Mouse (Mus musculus) forelimb bud, embryonic 11.5 days (tissue): ENCODE measurements around the gene Herc2.
A peak's percentile ranks its signal among the peaks of the same experiment; 100 is the strongest.
"Not testable (repeated sequence)": the region's sequence is repeated elsewhere in the genome, so short reads cannot be mapped to it uniquely, and the experiment has no call there.

Experiments used
- DNase-seq: peaks from one replicate; pipeline ENCODE4 v3.0.0-alpha.2; 2012; ENCODE audit warnings: low read depth, low spot score

Gene Herc2

GRCm38 (mm10) chr7:56049831-56050321 is at the start of gene Herc2:
Gene Herc2, plus strand, starts transcription at chr7:56050196.
- peak; percentile 99 for DNase-seq

- no peak for DNase-seq
Observed at GRCm38 (mm10) chr7:56010318-56011017, 39.5 kb upstream of the Herc2 start.

GRCm38 (mm10) chr7:56011018-56011333 is 39.0 kb upstream of the Herc2 start:
- DNase-seq: no peak

GRCm38 (mm10) chr7:56013261-56014001 is 36.6 kb upstream of the Herc2 start:
- no peak for DNase-seq

- not testable (repeated sequence) for DNase-seq
Observed at GRCm38 (mm10) chr7:56014002-56014702, 35.8 kb upstream of the Herc2 start.

- no peak for DNase-seq
Observed at GRCm38 (mm10) chr7:56015172-56015571, 34.8 kb upstream of the Herc2 start.

GRCm38 (mm10) chr7:56015837-56016236 is 34.2 kb upstream of the Herc2 start:
- no peak for DNase-seq

GRCm38 (mm10) chr7:56017761-56018160 is 32.2 kb upstream of the Herc2 start:
- DNase-seq: no peak

- DNase-seq: no peak
Observed at GRCm38 (mm10) chr7:56018446-56018971, 31.5 kb upstream of the Herc2 start.

GRCm38 (mm10) chr7:56018972-56019929 is 30.7 kb upstream of the Herc2 start:
- peak; percentile 70 for DNase-seq

GRCm38 (mm10) chr7:56019930-56020253 is 30.1 kb upstream of the Herc2 start, which contains the start of gene Nipa1:
Gene Nipa1, minus strand, starts transcription at chr7:56019954.
- no peak for DNase-seq

GRCm38 (mm10) chr7:56023586-56023985 is 26.4 kb upstream of the Herc2 start:
- no peak for DNase-seq

GRCm38 (mm10) chr7:56042353-56042752 is 7.6 kb upstream of the Herc2 start:
- peak; percentile 78 for DNase-seq

- no peak for DNase-seq
Observed at GRCm38 (mm10) chr7:56043577-56044266, 6.3 kb upstream of the Herc2 start.

- no peak for DNase-seq
Observed at GRCm38 (mm10) chr7:56044267-56044629, 5.7 kb upstream of the Herc2 start.

- no peak for DNase-seq
Observed at GRCm38 (mm10) chr7:56047178-56047577, 2.8 kb upstream of the Herc2 start.

GRCm38 (mm10) chr7:56050487-56050911 is 503 bp downstream of the Herc2 start:
- DNase-seq: peak; percentile 38

- no peak for DNase-seq
Observed at GRCm38 (mm10) chr7:56052996-56053395, 3.0 kb downstream of the Herc2 start.

GRCm38 (mm10) chr7:56055338-56055737 is 5.3 kb downstream of the Herc2 start:
- DNase-seq: no peak

- no peak for DNase-seq
Observed at GRCm38 (mm10) chr7:56064876-56065275, 14.9 kb downstream of the Herc2 start.
